Mouse (Mus musculus): ENCODE results near the gene Nup133. TPM values are rescaled to one million over a fixed set of nuclear protein-coding genes. Genes with fewer than 3 reads are reported as not detected.

The Nup133 gene
- total RNA-seq (2023) = 10 to 100 TPM; 16.3 to 16.7 TPM

GRCm38 (mm10) chr8:123948942-123949685 lies at the start of gene Nup133:
Nup133 (minus strand) TSS chr8:123949265.

GRCm38 (mm10) chr8:123982826-123983400 lies 33.8 kb upstream of the Nup133 start, which contains the start of gene Abcb10:
Abcb10 (minus strand) TSS chr8:123983122.

GRCm38 (mm10) chr8:123894502-123895097 lies 54.5 kb downstream of the Nup133 start, which contains the start of gene Acta1:
Acta1 (minus strand) TSS chr8:123894751.

GRCm38 (mm10) chr8:123859648-123860259 lies 89.3 kb downstream of the Nup133 start, which contains the start of gene Ccsap:
Ccsap (minus strand) TSS chr8:123860209.

Other genes starting within 250 kb of the Nup133 start
- gene Rab4a, start 143.3 kb downstream of the Nup133 start, total RNA-seq (2023) = 1 to 10 TPM in 1 of 2 experiments, not detected in 1; 1.2 TPM
- gene Ccsap, start 89.1 kb downstream of the Nup133 start, total RNA-seq (2023) = 1 to 10 TPM; 2.8 TPM
- not detected for gene Acta1, start 54.5 kb downstream of the Nup133 start, total RNA-seq (2023)
- gene Abcb10, start 33.9 kb upstream of the Nup133 start, total RNA-seq (2023) = 1 to 10 TPM; 5.7 to 7.4 TPM
- 10 to 100 TPM; 28.4 to 34.2 TPM for gene Taf5l, start 72.1 kb upstream of the Nup133 start, total RNA-seq (2023)
- 1 to 10 TPM; 8.6 to 9.2 TPM for gene Urb2, start 72.2 kb upstream of the Nup133 start, total RNA-seq (2023)

All from monocyte, adult 59 days (primary cell).